Mouse (Mus musculus) cerebellum, postnatal 14 days (tissue): Measurements from ENCODE around the gene Fryl.
A peak's percentile ranks its signal among the peaks of the same experiment; 100 is the strongest.
"Not testable (repeated sequence)": the region's sequence is repeated elsewhere in the genome, so short reads cannot be mapped to it uniquely, and the experiment has no call there.

Experiments
- DNase-seq, 2 experiments: peaks; one replicate each; pipeline ENCODE4 v3.0.0; 2021; ENCODE audit warnings: mixed read lengths in 2 of 2

The Fryl gene

DNA sequence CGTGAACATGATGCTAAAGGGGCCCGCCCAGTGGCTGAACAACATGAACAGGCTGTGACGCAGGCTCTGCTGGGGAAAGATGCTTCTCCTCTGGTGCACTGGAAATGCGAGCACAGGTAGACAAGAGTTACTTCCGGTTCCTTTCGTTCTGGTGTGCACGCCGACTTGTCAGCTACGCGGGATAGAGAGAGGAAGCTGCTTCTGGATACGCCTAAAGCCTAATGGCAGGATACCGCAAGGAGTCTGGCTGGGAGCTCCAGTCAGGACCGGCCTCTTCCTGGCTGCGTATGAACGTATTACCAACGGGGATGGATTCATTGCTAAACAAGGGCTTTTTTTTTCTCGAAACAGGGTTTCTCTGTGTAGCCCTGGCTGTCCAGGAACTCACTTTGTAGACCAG, 167.3 kb downstream of the Fryl start:
- no peak for DNase-seq

DNA sequence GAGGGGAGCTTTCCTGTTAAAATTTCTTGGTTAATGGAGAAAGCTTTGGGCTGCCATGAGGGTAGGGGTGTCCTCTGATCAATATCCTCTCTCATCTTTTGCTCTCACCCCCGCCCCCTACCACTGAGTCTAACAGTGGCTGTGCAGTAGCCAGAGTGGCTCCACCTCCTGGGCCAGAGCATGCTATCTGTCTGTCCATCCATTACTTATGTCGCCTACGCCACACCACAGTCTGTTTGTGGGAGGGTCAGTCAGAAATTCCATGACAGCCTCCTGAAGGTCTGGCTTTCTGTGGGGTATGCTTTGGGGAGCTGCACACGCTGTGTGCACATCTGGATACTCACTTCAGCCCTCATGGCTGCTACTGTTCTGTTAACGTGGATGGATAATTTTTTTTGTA, 174.9 kb downstream of the Fryl start:
- no peak for DNase-seq

DNA sequence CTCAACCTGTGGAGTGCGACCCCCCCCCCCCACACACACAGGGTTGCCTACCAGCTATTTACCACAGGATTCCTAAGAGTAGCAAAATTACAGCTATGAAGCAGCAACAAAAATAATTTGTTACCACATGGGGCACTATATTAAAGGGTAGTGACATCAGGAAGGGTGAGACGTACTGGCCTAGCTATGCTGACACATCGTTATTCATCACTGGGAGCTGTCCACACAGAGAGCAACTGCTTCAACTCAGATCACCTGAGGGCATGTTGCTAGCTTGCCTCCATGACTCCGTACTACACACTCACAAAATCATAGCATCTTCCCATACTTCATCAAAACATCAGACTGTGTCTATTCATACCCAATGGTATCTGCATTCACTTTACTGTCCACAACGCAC, 176.6 kb downstream of the Fryl start:
- no peak for DNase-seq

DNA sequence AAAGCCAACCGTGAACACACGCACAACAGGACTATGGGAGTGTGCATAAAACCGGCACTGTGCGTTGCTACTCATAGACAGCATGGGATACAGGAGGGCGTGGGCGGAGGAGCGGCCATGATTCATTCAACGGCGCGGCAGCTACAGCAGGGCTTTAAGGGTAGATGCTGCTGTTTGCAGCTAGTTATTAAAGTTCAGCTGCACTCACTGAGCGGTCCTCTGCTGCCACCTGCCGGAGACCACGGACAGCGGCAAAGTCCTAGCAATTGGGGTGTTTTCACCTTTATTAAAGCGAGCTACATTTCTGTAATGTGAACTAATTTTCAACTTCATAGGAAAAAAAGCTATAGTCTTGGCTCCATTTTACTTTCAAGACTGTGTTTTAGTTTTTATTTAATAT, 185.1 kb downstream of the Fryl start:
- peak; percentile 86 to 90 for DNase-seq

DNA sequence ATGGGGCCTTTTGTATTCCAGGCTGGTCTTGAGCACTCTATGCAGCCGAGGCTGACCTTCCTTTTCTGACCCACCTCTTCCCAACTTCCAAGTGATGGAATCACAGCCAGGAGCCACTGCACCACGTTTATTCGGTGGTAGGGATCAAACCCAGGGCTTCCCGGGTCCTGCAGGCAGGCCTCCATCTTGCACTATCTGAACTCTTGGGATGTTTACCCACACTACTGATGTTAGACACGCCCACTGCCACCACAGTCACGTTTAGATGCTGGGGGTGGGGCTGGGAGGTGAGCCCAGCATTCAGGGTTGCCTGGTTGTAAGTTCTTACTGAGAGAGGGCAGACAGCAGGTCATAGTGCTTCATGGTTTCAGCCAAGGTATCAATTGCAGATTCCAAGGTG, 189.5 kb downstream of the Fryl start:
- no peak for DNase-seq

DNA sequence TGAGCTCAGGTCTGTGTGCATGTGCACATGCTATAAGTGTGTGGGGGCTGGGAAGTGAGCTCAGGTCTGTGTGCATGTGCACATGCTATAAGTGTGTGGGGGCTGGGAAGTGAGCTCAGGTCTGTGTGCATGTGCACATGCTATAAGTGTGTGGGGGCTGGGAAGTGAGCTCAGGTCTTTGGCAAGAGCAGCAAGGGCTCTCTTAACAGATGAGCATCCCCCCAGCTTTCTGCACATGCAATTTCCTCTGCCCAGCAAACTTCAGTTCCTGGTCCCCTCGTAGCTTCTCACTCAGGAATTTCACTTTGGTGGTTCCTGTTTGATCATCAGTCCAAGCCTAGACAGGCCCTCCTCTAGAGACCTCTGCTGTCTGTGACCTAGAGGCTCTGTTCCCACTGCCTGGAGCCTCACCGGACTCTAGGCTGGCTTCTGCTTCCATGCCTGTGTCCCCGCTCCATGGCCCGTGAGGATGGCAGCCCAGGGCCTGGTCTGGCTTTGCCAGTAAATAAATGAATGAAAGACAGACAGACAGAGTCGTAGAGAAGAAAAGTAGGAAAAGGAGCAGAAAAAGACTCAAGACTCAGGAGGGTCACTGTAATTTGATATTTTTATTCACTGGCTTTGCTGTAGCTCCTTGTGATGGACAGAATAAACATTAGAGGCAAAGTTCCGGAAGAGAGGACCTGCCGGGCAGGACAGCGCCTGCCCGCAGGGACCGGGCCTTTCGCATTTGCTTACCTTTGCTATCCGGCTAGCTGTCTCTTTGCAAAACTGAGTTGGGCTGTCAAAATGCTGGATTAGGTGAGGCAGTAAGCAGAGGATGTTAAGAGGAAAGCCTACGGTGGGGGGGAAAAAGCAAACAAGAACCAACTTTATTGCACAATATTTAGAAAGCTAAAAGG, 192.4 kb downstream of the Fryl start:
- DNase-seq, result no peak

DNA sequence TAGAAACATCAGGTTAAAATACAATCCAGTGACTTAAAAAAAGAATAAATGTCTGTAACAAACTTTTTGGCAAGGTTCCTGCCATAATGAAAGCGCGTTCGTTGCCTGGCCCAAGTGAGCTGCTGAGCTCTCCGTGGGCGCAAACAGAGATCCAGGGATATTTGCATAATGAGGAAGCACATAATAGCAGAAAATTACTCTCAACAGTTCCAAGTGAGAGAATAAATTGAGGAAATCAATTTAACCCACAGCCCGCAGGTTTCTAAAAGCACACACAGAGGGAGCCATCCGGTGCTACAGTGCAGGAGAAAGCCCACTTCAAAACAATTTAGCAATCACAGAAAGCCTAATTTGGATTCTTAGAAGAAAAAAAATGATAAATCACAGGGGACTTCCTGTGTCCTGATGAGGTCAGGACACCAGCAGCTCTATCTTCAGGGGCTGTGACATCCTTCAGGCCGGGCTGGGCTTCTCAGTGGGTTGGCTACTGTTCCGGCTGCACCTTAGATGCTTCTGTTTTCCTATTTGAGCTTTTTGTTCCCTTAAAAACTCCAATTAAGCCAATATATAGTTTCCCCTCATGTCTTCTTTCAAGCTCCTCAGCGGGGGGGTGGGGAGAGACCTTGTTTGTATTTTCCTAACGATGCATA, 194.8 kb downstream of the Fryl start:
- peak in 1 of 2 experiments; percentile 6 for DNase-seq

DNA sequence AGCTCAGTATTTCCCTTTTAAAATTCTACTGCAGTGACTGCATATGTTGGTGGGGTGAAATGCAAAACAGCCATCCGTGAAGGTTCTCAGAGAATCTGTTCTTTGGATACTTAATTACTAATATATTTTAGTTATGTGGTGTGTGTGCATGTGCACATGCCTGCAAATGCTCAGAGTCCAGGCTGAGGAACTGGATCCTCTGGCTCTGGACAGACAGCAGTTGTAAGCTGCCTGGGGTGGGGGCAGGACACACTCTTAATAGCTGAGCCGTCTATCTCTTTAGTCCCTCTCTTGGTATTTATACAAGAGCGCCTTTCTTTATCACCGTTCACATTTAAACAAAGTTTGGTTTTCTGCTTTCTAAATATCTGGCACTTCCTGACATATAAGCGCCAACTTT, 199.5 kb downstream of the Fryl start:
- no peak for DNase-seq

DNA sequence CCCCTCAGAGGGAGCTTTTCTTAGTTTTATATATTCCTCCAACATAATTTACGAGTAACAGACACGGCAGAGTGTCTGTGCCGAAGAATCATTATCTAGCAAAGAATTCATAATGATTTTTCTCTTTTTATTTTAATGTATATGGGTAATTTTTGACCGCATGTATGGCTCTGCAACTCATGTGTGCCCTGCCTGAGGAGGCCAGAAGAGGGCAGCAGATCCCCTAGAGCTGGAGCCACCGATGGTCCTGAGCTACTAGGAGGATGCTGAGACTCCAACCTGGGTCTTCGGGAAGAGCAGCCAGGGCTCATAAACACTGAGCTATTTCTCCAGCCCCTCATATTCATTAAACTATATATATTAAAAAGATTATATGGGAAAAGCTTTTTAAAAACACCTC, 200.0 kb downstream of the Fryl start:
- DNase-seq, result peak; percentile 9 to 26

DNA sequence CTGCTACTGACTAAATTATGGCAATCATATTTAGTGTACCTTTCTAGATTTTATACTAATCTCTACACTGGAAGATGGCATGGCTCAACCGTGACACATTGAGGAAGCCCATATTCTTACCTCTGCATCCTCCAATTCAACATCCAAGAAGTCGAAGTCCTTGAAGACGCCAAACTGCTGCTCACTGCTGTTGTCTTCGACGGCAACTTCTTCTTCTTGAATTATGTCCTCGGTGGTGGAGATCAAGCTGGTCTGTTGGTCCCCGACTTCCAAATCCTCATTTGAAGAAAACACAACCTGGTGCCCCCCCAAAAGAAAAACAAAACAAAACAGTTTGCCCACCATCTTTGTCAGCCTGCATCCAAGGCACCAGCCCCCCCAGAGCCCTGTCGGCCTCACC, 202.5 kb downstream of the Fryl start:
- DNase-seq, result no peak

DNA sequence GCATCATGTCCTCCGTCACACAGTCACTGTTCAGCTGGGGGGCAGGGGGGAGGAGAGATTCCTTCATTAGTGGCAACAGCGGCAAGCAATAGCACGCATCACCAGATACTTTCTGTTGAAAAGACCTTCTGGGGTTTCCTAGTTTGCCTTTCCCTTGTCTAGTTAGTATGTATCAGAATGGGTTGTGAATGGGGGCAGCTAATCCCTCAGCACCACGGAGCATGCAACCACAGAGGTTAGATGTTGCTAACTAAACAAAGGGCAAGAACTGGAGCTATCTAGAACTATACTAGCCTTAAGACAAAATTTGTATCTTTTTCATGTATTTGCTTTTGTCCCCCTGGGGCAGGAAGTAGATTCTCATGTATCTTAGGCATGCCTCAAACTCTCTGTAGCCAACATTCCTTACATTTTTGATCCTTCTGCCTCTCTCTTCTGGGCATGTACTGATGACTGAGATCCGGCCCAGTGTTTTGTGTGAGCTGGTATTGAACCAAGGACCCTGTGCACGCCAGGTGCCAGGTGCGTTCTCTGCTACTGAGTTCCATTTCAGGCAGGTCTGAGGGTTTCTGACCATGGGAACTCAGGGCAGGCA, 208.7 kb downstream of the Fryl start:
- DNase-seq, result no peak

DNA sequence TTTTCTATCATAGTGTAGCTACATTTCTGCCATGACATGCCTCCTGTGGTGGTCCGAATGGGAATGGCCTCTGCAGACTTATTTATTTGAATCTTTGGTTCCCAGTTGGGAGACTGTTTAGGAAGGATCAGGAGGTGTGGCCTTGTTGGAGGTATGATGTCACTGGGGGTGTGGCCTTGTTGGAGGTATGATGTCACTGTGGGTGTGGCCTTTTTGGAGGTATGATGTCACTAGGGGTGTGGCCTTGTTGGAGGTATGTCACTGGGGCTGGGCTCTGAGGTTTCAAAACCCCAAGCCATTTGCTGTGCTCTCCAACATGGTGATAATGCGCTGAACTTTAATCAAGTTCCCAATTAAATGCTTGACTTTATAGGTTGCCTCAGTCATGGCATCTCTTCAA, 212.4 kb downstream of the Fryl start:
- DNase-seq, result no peak

DNA sequence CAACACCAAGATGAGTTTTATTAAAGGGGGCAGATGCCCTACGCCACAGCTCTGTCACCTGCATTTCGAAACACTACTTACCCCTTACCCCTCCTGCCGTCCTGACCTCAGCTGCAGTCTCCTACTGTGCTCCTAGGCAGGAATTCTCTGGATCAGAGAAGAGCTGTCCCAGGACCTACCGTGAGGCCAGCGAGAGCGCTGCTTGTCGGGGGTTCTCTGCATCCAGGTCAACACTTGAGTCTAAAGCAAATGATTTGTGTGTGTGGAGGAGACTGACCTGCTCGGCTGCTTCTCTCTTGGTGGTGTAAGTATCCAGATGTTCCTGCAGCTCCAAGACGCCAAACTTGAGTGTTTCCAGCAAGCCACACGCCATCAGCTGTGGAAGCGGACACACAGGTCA, 223.9 kb downstream of the Fryl start:
- no peak for DNase-seq

DNA sequence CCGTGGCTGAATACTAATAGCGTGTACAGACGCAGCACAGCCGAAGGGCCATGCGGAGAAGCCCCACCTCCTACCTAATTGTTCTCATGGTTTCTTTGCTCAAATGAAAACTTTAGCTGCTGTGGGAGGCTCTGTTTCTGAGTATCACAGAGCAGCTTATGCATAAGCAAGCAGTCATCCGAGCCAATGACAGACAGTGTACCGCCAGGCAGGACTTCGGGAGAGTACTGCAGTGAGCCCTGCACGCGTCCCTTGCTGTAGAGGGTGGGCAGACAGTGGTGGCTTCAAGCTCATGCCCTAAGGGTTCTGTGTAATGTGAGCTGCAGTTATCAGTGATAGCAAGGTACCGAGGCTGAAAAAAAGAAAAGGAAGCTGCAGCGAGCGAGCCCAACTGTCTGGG, 227.8 kb downstream of the Fryl start:
- DNase-seq, result no peak

DNA sequence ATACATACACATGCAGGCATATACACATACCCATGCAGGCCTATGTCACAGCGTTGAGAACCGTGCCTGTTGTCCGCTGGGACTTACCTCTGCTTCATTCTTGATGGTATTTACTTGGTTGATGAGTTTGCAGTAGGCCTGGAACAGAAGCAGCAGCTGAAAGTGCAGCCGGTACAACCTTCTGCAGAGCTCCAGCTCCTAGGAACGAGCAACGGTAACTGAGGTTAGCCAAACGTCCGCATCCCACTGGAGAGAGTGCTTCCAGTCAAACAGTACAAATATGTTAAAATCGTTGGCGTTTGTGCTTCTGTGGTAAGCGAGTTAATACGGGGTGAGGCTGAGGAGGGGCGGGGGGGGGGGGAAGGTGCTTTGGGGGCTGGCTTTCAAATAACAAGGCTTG, 232.6 kb downstream of the Fryl start:
- no peak for DNase-seq

DNA sequence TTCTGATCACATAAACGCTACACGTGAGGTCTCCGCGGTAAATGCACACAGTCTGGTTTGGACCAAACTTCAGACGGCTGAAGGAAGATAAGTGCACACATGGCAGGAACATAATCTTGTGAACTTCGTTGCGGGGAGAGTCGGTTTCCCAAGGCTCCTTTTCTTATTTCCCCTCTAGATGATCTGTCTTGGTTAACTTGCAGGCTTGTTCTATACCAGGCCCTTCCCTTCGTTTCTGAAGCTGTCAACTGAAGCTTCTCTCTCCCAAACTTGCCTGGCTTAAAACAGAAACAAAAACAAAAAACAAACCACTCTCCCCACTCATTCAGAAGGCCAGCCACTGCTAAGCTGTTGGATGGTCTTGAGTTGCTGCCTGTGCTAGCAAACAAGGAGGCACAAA, 241.7 kb downstream of the Fryl start:
- no peak for DNase-seq

DNA sequence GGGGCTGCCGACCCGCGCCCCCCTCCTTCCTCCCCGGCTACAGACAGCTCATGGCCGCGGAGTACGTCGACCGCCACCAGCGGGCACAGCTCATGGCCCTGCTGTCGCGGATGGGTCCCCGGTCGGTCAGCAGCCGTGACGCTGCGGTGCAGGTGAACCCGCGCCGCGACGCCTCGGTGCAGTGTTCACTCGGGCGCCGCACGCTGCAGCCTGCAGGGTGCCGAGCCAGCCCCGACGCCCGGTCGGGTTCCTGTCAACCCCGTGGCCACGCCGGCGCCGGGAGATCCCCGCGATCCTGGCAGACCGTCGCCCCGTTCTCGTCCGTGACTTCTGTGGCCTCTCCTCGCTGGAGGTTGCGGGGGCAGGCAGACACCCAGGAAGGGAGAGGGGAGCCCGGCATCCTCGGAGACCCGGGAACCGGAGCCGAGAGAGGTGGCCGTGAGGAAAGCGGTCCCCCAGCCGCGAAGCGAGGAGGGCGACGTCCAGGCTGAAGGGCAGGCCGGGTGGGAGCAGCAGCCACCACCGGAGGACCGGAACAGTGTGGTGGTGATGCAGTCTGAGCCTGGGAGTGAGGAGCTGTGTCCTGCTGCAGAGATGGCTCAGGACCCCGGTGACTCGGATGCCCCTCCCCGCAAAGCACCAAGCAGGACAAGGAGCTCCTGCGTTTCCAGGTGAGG, 242.7 kb downstream of the Fryl start:
- peak in 1 of 2 experiments; percentile 9 for DNase-seq

DNA sequence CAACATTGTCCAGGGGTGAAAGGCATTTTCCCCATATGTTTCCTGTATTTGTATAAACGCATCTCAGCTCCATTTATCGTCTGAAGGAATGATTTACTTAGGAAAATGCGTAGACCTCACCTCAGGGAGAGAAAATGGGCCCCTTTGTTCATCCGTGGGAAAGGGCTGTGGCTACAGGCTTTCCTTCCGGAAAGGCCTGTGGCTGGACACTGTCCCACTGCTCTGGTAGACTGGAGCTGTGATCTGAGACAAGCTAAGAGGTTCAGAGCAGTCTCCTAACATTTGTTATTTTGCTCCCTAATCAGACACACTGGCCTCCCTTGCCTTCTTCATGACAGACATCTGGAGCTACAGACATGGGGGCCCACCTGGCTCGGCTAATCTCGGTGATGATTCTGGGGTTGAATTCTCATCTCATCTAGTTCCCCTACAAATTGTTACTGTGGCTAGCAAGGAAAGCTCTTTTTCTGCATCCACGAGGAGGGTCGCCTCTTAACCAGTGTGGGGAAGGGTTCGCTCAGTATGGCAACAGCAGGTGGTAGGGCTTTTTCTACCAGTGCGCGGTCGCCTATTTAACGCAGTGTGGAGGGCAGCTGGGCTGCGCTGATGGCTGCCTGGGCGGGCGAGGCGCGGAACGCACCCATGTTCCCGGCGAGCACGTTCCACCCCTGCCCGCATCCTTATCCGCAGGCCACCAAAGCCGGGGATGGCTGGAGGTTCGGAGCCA, 243.4 kb downstream of the Fryl start:
- not testable (repeated sequence) for DNase-seq

DNA sequence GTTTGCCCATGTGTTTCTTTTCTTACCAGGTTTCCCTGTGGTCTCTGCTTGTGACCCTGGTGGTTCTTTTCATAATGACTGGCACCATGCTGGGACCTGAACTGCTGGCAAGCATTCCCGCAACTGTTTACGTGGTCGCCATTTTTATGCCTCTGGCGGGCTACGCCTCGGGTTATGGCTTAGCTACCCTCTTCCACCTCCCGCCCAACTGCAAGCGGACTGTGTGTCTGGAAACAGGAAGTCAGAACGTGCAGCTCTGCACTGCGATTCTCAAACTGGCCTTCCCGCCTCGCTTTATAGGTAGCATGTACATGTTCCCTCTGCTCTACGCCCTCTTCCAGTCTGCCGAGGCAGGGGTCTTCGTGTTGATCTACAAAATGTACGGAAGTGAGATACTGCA, 244.6 kb downstream of the Fryl start:
- DNase-seq, result not testable (repeated sequence)

DNA sequence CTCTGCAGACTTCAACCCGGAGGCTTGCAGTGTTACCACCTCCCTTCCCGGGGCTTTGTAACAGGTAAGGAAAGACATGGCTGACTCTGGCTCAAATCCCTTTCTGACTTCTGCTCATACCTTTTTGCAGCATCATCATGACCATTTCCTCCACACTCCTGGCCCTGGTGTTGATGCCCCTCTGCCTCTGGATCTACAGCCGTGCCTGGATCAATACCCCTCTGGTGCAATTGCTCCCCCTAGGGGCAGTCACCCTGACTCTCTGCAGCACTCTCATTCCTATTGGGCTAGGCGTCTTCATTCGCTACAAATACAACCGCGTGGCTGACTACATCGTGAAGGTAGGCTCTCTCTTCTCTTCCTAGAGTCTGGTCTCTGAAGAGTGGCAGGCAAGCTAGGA, 248.2 kb downstream of the Fryl start:
- not testable (repeated sequence) for DNase-seq

DNA sequence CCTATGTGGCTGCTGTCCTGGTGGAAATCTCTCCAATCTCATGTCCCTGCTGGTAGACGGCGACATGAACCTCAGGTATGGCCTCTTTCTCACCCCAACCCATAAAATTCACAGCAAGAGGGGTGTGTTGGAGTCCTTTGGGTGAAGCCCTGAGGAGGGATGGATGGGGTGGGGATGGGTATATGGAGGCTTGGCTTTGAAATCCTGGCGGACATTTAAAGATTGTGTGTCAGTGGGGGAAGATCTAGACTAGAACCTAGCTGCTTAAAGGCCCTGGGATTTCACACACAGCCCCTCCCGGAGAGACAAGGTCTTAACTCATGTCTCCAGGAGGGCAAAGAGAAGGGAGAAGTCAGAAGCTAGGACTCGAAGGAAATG, 248.8 kb downstream of the Fryl start:
- DNase-seq, result no peak

DNA sequence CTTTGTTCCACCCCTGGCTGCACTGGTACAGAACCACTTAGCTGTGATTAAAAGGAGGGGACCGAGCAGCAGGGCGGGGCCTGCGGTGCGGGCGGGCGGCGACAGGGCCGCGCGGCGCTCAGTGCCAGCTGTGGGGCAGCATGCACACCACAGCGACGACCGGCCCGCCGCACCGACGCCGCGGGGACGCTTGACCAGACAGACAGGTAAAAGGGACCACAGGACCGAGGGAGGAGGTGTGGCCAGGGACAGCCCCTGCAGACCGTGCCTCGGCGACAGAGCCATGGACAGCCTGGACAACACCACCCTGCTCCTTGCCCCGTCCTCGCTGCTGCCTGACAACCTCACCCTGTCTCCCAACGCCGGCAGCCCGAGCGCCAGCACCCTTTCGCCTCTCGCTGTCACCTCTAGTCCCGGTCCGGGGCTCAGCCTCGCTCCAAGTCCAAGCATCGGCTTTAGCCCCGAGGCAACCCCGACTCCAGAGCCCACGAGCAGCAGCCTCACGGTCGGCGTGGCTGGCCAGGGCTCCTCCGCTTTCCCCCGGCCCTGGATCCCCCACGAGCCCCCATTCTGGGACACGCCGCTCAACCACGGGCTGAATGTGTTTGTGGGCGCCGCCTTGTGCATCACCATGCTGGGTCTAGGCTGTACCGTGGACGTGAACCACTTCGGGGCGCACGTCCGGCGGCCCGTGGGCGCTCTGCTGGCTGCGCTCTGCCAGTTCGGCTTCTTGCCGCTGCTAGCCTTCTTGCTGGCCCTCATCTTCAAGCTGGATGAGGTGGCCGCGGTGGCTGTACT, 249.4 kb downstream of the Fryl start, which contains the start of gene Slc10a4:
Gene Slc10a4, plus strand, starts transcription at position 100 of the 798 bp plus-strand sequence.
- DNase-seq, result peak in 1 of 2 experiments; percentile 18
